Mouse (Mus musculus) C2C12 (cell line): Measurements from ENCODE around the gene Zfyve26. TPM values are rescaled to one million over a fixed set of nuclear protein-coding genes. Genes with fewer than 3 reads are reported as not detected.

ENCODE experiments used
- H3K27me3 ChIP-seq: one replicate; pipeline ENCODE4 v1.6.1; 2011; ENCODE audit not compliant: control insufficient read depth, insufficient read depth, insufficient read length
- H3K36me3 ChIP-seq: one replicate; pipeline ENCODE4 v1.6.1; 2011; ENCODE audit not compliant: control insufficient read depth, insufficient read depth
- H3K4me3 ChIP-seq: one replicate; pipeline ENCODE4 v1.5.1; 2011; ENCODE audit warnings: mild to moderate bottlenecking, control low read depth; ENCODE audit not compliant: poor library complexity, insufficient read depth, severe bottlenecking
- H3K79me2 ChIP-seq: one replicate; pipeline ENCODE4 v1.6.1; 2011; ENCODE audit not compliant: control insufficient read depth, insufficient read depth
- H3K79me3 ChIP-seq: one replicate; pipeline ENCODE4 v1.6.1; 2011; ENCODE audit warnings: low read depth, control low read depth
- H3ac ChIP-seq: one replicate; pipeline ENCODE3; 2011; ENCODE audit warnings: low read depth; ENCODE audit not compliant: control insufficient read depth, insufficient read length
- CEBPB ChIP-seq: IDR thresholded peaks from one replicate; pipeline ENCODE4 v1.6.1; 2011; ENCODE audit warnings: low read depth, mild to moderate bottlenecking, control low read depth, moderate library complexity
- CTCF ChIP-seq: IDR thresholded peaks from one replicate; pipeline ENCODE4 v1.5.1; 2011; ENCODE audit not compliant: control insufficient read depth, insufficient read depth, insufficient read length
- FOSL1 ChIP-seq: IDR thresholded peaks from one replicate; pipeline ENCODE4 v1.8.0; 2011; ENCODE audit warnings: mild to moderate bottlenecking, low read length; ENCODE audit not compliant: poor library complexity, insufficient read depth, severe bottlenecking
- MAX ChIP-seq: IDR thresholded peaks from one replicate; pipeline ENCODE4 v1.6.1; 2011; ENCODE audit warnings: mild to moderate bottlenecking, control low read depth
- MYOD1 ChIP-seq: IDR thresholded peaks from one replicate; pipeline ENCODE4 v1.6.1; 2011; ENCODE audit warnings: low read depth; ENCODE audit not compliant: control insufficient read depth, insufficient read length
- MYOG ChIP-seq: IDR thresholded peaks from one replicate; pipeline ENCODE4 v1.6.1; 2011; ENCODE audit not compliant: control insufficient read depth, insufficient read length; ENCODE audit errors: extremely low read depth
- USF1 ChIP-seq: IDR thresholded peaks from one replicate; pipeline ENCODE4 v1.6.1; 2011; ENCODE audit warnings: low read depth, mild to moderate bottlenecking, control low read depth, moderate library complexity
- polyA plus RNA-seq: library from polyadenylated mRNA; unstranded; fragments of >200 nt; fragmentation: generic; extraction: Trizol; gene quantifications from one replicate; pipeline ENCODE4 v1.2.1, GENCODE M21; 2012; ENCODE audit warnings: missing spikeins

Zfyve26 gene
- polyA plus RNA-seq, 1 experiment = 6.4 TPM

- no peak overlapping the region for H3ac ChIP-seq
- no peaks in the 10 kb centered on the region for H3K79me3 ChIP-seq
- TF ChIP-seq CEBPB (no peak), MYOG (no peak), CTCF (no peak), USF1 (no peak), MYOD1 (no peak), FOSL1 (no peak), MAX (no peak)
- H3K36me3 ChIP-seq = peaks cover 49% of the 10 kb centered on the region
- H3K27me3 ChIP-seq = no peaks in the 10 kb centered on the region
- no peaks in the 10 kb centered on the region for H3K79me2 ChIP-seq
- no peak overlapping the region for H3K4me3 ChIP-seq
These were observed 36.0 kb downstream of the Zfyve26 start for GRCm38 (mm10) chr12:79260154-79260553.

- no peaks in the 10 kb centered on the region for H3K27me3 ChIP-seq
- no peak for TF ChIP-seq FOSL1
- no peak for TF ChIP-seq CEBPB
- TF ChIP-seq MYOD1 = no peak
- no peak for TF ChIP-seq USF1
- TF ChIP-seq CTCF = no peak
- TF ChIP-seq MAX = no peak
- TF ChIP-seq MYOG = no peak
- peaks cover 38% of the 10 kb centered on the region for H3K36me3 ChIP-seq
These were observed 41.1 kb downstream of the Zfyve26 start for GRCm38 (mm10) chr12:79254975-79255374.

GRCm38 (mm10) chr12:79253294-79254053 is 42.6 kb downstream of the Zfyve26 start:
- Histone ChIP-seq H3K4me3 (no peak overlapping the region), H3ac (no peak overlapping the region), H3K79me2 (no peaks in the 10 kb centered on the region), H3K27me3 (no peaks in the 10 kb centered on the region), H3K79me3 (no peaks in the 10 kb centered on the region), H3K36me3 (peaks cover 40% of the 10 kb centered on the region)
- no peak for TF ChIP-seq MYOD1
- TF ChIP-seq CTCF = no peak
- no peak for TF ChIP-seq FOSL1
- no peak for TF ChIP-seq MAX
- no peak for TF ChIP-seq MYOG
- TF ChIP-seq USF1 = no peak
- no peak for TF ChIP-seq CEBPB

More at GRCm38 (mm10) chr12:79254975-79255374, 41.1 kb downstream of the Zfyve26 start:
- no peaks in the 10 kb centered on the region for H3K79me2 ChIP-seq
- no peak overlapping the region for H3K4me3 ChIP-seq
- no peaks in the 10 kb centered on the region for H3K79me3 ChIP-seq
- H3ac ChIP-seq = no peak overlapping the region

- no peaks in the 10 kb centered on the region for H3K79me3 ChIP-seq
- peaks cover 39% of the 10 kb centered on the region for H3K36me3 ChIP-seq
- no peaks in the 10 kb centered on the region for H3K27me3 ChIP-seq
- no peak overlapping the region for H3ac ChIP-seq
- H3K79me2 ChIP-seq = no peaks in the 10 kb centered on the region
- no peak overlapping the region for H3K4me3 ChIP-seq
- TF ChIP-seq USF1 = no peak
- no peak for TF ChIP-seq MYOD1
- TF ChIP-seq MYOG = no peak
These were observed 48.0 kb downstream of the Zfyve26 start for GRCm38 (mm10) chr12:79248110-79248509.

GRCm38 (mm10) chr12:79242921-79243320 is 53.2 kb downstream of the Zfyve26 start:
- Histone ChIP-seq H3ac (no peak overlapping the region), H3K27me3 (no peaks in the 10 kb centered on the region), H3K79me3 (no peaks in the 10 kb centered on the region), H3K79me2 (no peaks in the 10 kb centered on the region), H3K4me3 (no peak overlapping the region), H3K36me3 (peaks cover 31% of the 10 kb centered on the region)
- TF ChIP-seq MYOG (no peak), CTCF (no peak), MAX (no peak), CEBPB (no peak), MYOD1 (no peak), FOSL1 (no peak), USF1 (no peak)

GRCm38 (mm10) chr12:79241985-79242384 is 54.1 kb downstream of the Zfyve26 start:
- Histone ChIP-seq H3K79me2 (no peaks in the 10 kb centered on the region), H3K36me3 (peaks cover 28% of the 10 kb centered on the region), H3K4me3 (no peak overlapping the region)

More at GRCm38 (mm10) chr12:79241985-79242384, 54.1 kb downstream of the Zfyve26 start:
- Histone ChIP-seq H3ac (no peak overlapping the region), H3K27me3 (no peaks in the 10 kb centered on the region), H3K79me3 (no peaks in the 10 kb centered on the region)
- TF ChIP-seq MAX (no peak), CEBPB (no peak), MYOG (no peak), FOSL1 (no peak), CTCF (no peak), MYOD1 (no peak), USF1 (no peak)
